Mouse (Mus musculus) midbrain, embryonic 11.5 days (tissue): Measurements from ENCODE around the gene Olfr263. TPM values are rescaled to one million over a fixed set of nuclear protein-coding genes. Genes with fewer than 3 reads are reported as not detected.
A peak's percentile ranks its signal among the peaks of the same experiment; 100 is the strongest.

Source experiments
- ATAC-seq: fragments of 200-750 bp; cut with Nextera tagmentation; 2 replicates; pipeline ENCODE4 v1.8.0; 2017; ENCODE audit warnings: moderate TSS enrichment, moderate library complexity; ENCODE audit not compliant: low FRiP score
- DNase-seq: peaks from one replicate; pipeline ENCODE4 v3.0.0; 2015; ENCODE audit warnings: low spot score; ENCODE audit errors: missing footprints
- H3K27ac ChIP-seq: fragments of 300-500 bp; sonication (generic); 2 replicates; pipeline ENCODE4 v1.5.1; 2014; ENCODE audit warnings: low read depth, low read length
- H3K27me3 ChIP-seq: fragments of 300-500 bp; sonication (generic); 2 replicates; pipeline ENCODE4 v1.6.1; 2014; ENCODE audit warnings: mild to moderate bottlenecking, low read length, moderate library complexity, mixed read lengths; ENCODE audit not compliant: control insufficient read depth, insufficient read depth
- H3K36me3 ChIP-seq: fragments of 300-500 bp; sonication (generic); 2 replicates; pipeline ENCODE4 v1.6.1; 2014; ENCODE audit warnings: mild to moderate bottlenecking, low read length, moderate library complexity, mixed read lengths; ENCODE audit not compliant: control insufficient read depth, insufficient read depth
- H3K4me1 ChIP-seq: fragments of 300-500 bp; sonication (generic); 2 replicates; pipeline ENCODE4 v1.6.1; 2014; ENCODE audit warnings: low read length; ENCODE audit not compliant: control insufficient read depth, insufficient read depth
- H3K4me2 ChIP-seq: fragments of 300-500 bp; sonication (generic); 2 replicates; pipeline ENCODE4 v1.6.1; 2014; ENCODE audit warnings: mild to moderate bottlenecking, moderate library complexity
- H3K4me3 ChIP-seq: fragments of 300-500 bp; sonication (generic); 2 replicates; pipeline ENCODE4 v1.5.1; 2014; ENCODE audit warnings: low read depth, low read length
- H3K9ac ChIP-seq: fragments of 300-500 bp; sonication (generic); 2 replicates; pipeline ENCODE4 v1.6.1; 2014; ENCODE audit warnings: low read length
- H3K9me3 ChIP-seq: fragments of 300-500 bp; sonication (generic); 2 replicates; pipeline ENCODE4 v1.6.1; 2016; ENCODE audit warnings: low read length; ENCODE audit not compliant: control insufficient read depth
- whole genome bisulfite sequencing: fragments of 180-500 bp; shearing (Covaris S2); extraction: QIAGEN DNeasy Blood & Tissue Kit; methylation state at CpG from one replicate; pipeline ENCODE4 v1.1.7; 2014; 5-methylcytosine and 5-hydroxymethylcytosine counted together
- polyA plus RNA-seq: library from polyadenylated mRNA; unstranded; fragments of >200 nt; fragmentation: Nextera tagmentation; extraction: Ambion mirVana; gene quantifications from 2 replicates; pipeline ENCODE4 v1.2.1, GENCODE M21; 2014

Gene Olfr263
- polyA plus RNA-seq, 1 experiment from 2014 or later: not detected

DNA sequence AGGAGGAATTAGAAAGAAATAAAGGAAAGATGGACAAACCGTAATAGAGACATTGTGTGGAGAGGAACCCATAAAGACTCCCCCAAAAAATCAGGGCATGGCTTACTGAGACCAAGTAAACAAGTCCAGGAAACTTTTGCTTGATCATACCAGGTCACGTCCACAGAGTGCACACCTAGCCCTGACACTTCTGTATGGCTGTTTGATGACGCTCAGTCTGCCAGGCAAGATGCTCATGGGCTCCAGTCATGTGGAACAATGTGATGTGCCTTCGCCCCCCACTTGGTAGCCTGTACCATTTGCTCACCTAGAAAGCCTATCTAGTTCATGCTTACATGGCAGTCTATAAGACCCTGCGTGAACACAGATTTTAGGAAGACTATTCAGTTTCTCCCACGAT, 53.6 kb downstream of the Olfr263 start:
- DNase-seq: peak; percentile 62
- no peaks in the 10 kb centered on the region for H3K27me3 ChIP-seq
- ATAC-seq: no peak
- H3K4me3 ChIP-seq: no peak overlapping the region
- no peak overlapping the region for H3K9ac ChIP-seq
- WGBS: 93% methylated on average over 6 of the region's 6 CpGs
- H3K36me3 ChIP-seq: peaks cover 30% of the 10 kb centered on the region
- no peaks in the 10 kb centered on the region for H3K9me3 ChIP-seq
- H3K4me1 ChIP-seq: peaks cover 14% of the 10 kb centered on the region
- no peak overlapping the region for H3K4me2 ChIP-seq
- no peak overlapping the region for H3K27ac ChIP-seq

DNA sequence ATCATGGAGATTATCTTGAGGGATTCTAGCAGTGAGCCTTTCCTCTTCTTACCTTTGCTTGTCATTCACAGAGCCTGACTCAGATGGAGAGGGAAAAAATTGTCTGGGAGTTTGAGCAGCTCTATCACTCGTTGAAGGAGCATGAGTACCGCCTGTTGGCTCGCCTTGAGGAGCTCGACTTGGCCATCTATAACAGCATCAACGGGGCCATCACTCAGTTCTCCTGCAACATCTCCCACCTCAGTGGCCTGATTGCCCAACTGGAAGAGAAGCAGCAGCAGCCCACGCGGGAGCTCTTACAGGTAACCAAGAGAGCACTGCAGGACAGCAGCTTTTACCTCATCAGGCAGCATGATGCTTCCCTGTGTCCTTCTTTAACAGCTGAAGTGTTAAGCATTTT, 54.2 kb downstream of the Olfr263 start:
- Histone ChIP-seq H3K9me3 (no peaks in the 10 kb centered on the region), H3K27me3 (no peaks in the 10 kb centered on the region), H3K4me3 (no peak overlapping the region), H3K27ac (no peak overlapping the region), H3K9ac (no peak overlapping the region), H3K36me3 (peaks cover 33% of the 10 kb centered on the region), H3K4me2 (no peak overlapping the region), H3K4me1 (peaks cover 14% of the 10 kb centered on the region)
- ATAC-seq (no peak), DNase-seq (peak; percentile 81)
- WGBS: 93% methylated on average over 7 of the region's 7 CpGs

DNA sequence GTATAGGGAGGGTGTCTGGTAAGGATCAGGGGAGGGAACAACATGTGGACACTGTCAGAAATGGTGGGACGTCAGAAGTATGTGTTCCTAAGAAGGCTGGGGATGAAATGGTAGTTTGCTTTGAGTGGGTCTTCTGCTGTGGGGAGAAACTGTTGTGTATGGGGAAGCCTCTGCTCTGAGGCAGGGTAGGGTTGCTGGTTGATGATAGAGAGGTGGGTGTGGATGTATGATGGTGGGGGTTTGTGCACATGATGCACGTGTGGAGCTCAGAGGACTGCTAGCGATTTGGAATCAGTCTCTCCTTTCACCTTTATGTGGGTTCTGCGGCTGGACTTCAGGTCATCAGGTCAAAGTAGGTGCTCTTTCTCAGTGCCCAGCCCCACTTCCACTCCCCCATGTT, 56.1 kb downstream of the Olfr263 start:
- ATAC-seq: no peak
- Histone ChIP-seq H3K27ac (no peak overlapping the region), H3K4me1 (peaks cover 11% of the 10 kb centered on the region), H3K27me3 (no peaks in the 10 kb centered on the region), H3K4me2 (no peak overlapping the region), H3K9me3 (no peaks in the 10 kb centered on the region), H3K36me3 (peaks cover 48% of the 10 kb centered on the region), H3K4me3 (no peak overlapping the region), H3K9ac (no peak overlapping the region)
- 95% methylated on average over 4 of the region's 4 CpGs for WGBS
- peak; percentile 51 for DNase-seq

Other genes starting within 250 kb of the Olfr263 start
- not detected in 2 replicates for gene Olfr1370, start 54.7 kb upstream of the Olfr263 start, polyA plus RNA-seq
- 0.04 TPM in 1 of 2 replicates, not detected in the other for gene Olfr1369-ps1, start 18.2 kb upstream of the Olfr263 start, polyA plus RNA-seq
- not detected in 2 replicates for gene Olfr1368, start 16.2 kb downstream of the Olfr263 start, polyA plus RNA-seq
- gene Trim27, start 49.8 kb downstream of the Olfr263 start, polyA plus RNA-seq: 136 and 138 TPM in 2 replicates
- not detected in 2 replicates for gene Gpx5, start 163.1 kb downstream of the Olfr263 start, polyA plus RNA-seq
- gene Gpx6, start 182.5 kb downstream of the Olfr263 start, polyA plus RNA-seq: not detected in 2 replicates
- gene Olfr1367, start 217.3 kb downstream of the Olfr263 start, polyA plus RNA-seq: not detected in 2 replicates
- gene Zscan12, start 233.2 kb downstream of the Olfr263 start, polyA plus RNA-seq: 20.3 and 21.8 TPM in 2 replicates